Mouse (Mus musculus) neural tube, embryonic 13.5 days (tissue): ENCODE results near the gene Cog8. TPM values are rescaled to one million over a fixed set of nuclear protein-coding genes. Genes with fewer than 3 reads are reported as not detected.
"Not testable (repeated sequence)": the region's sequence is repeated elsewhere in the genome, so short reads cannot be mapped to it uniquely, and the experiment has no call there.

ENCODE experiments used
- ATAC-seq: fragments of 200-750 bp; cut with Nextera tagmentation; 2 replicates; pipeline ENCODE4 v1.8.0; 2017; ENCODE audit warnings: low read depth, mild to moderate bottlenecking, moderate TSS enrichment, moderate library complexity
- H3K27ac ChIP-seq: fragments of 300-500 bp; sonication (generic); replicated peaks from 2 replicates; pipeline ENCODE4 v1.5.1; 2015; ENCODE audit warnings: moderate library complexity, mild to moderate bottlenecking, inconsistent platforms
- H3K27me3 ChIP-seq: fragments of 300-500 bp; sonication (generic); 2 replicates; pipeline ENCODE4 v1.6.1; 2015; ENCODE audit warnings: mild to moderate bottlenecking, inconsistent platforms
- H3K36me3 ChIP-seq: fragments of 300-500 bp; sonication (generic); 2 replicates; pipeline ENCODE4 v1.6.1; 2015; ENCODE audit warnings: mild to moderate bottlenecking, inconsistent platforms
- H3K4me1 ChIP-seq: fragments of 300-500 bp; sonication (generic); replicated peaks from 2 replicates; pipeline ENCODE4 v1.6.1; 2015; ENCODE audit warnings: inconsistent platforms
- H3K4me2 ChIP-seq: fragments of 300-500 bp; sonication (generic); 2 replicates; pipeline ENCODE4 v1.6.1; 2015; ENCODE audit warnings: inconsistent platforms, mild to moderate bottlenecking, moderate library complexity
- H3K4me3 ChIP-seq: fragments of 300-500 bp; sonication (generic); 2 replicates; pipeline ENCODE4 v1.5.1; 2015; ENCODE audit warnings: mild to moderate bottlenecking, inconsistent platforms
- H3K9ac ChIP-seq: fragments of 300-500 bp; sonication (generic); 2 replicates; pipeline ENCODE4 v1.6.1; 2015; ENCODE audit warnings: moderate library complexity, mild to moderate bottlenecking, inconsistent platforms
- H3K9me3 ChIP-seq: fragments of 300-500 bp; sonication (generic); 2 replicates; pipeline ENCODE4 v1.6.1; 2016; ENCODE audit warnings: inconsistent platforms
- WGBS: fragments of 180-500 bp; shearing (Covaris S2); methylation state at CpG from one replicate; pipeline ENCODE4 v1.1.7; 2015; 5-methylcytosine and 5-hydroxymethylcytosine counted together
- polyA plus RNA-seq: library from polyadenylated mRNA; unstranded; fragments of >200 nt; fragmentation: Nextera tagmentation; extraction: Ambion mirVana; gene quantifications from 2 replicates; pipeline ENCODE4 v1.2.1, GENCODE M21; 2015

The Cog8 gene
- polyA plus RNA-seq, 1 experiment from 2014 or later, result 42.4 TPM

GRCm38 (mm10) chr8:107033609-107034008, 22.9 kb downstream of the Cog8 start:
- peaks cover 18% of the 10 kb centered on the region for H3K4me1 ChIP-seq
- peaks cover 25% of the 10 kb centered on the region for H3K36me3 ChIP-seq
- H3K27ac ChIP-seq, H3K27me3 ChIP-seq, H3K9me3 ChIP-seq, H3K4me2 ChIP-seq, H3K4me3 ChIP-seq, H3K9ac ChIP-seq, ATAC-seq: not testable (repeated sequence)
- WGBS, result 95% methylated on average over 2 of the region's 2 CpGs

DNA sequence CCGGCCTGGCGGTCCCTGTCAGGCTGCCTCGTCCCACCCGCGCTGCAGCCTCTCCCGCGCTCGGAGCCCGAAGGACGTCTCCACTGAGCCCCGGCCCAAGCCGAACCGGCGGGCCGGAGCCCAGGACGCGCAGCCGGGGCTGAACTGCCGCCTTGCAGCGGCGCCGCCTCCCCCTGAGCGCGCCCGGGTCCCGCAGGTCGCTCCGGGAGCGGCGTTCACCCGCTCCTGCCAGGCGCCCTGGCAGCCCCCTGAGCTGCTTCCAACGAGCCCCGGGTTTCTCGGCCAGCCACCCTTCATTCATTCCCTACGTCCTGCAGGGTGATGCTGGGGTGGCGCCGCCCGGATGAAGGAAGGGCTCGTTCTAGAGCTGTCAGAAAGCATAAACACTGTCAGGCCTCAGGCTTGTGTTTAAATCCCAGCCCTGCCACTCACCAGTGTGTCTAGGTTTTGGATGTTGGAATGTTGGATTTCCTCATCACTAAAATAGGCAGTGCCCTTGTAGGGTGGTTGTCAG, 24.9 kb downstream of the Cog8 start:
- no peak for ATAC-seq
- peaks cover 18% of the 10 kb centered on the region for H3K4me1 ChIP-seq
- no peaks in the 10 kb centered on the region for H3K27me3 ChIP-seq
- H3K9me3 ChIP-seq, result no peaks in the 10 kb centered on the region
- WGBS, result under 1% methylated on average over 28 of the region's 40 CpGs
- peaks cover 13% of the 10 kb centered on the region for H3K36me3 ChIP-seq
- H3K4me3 ChIP-seq, result peak overlapping the region; percentile 69
- H3K9ac ChIP-seq, result peak overlapping the region; percentile 95
- peak overlapping the region; percentile 76 for H3K4me2 ChIP-seq
- peak overlapping the region; percentile 89 for H3K27ac ChIP-seq

DNA sequence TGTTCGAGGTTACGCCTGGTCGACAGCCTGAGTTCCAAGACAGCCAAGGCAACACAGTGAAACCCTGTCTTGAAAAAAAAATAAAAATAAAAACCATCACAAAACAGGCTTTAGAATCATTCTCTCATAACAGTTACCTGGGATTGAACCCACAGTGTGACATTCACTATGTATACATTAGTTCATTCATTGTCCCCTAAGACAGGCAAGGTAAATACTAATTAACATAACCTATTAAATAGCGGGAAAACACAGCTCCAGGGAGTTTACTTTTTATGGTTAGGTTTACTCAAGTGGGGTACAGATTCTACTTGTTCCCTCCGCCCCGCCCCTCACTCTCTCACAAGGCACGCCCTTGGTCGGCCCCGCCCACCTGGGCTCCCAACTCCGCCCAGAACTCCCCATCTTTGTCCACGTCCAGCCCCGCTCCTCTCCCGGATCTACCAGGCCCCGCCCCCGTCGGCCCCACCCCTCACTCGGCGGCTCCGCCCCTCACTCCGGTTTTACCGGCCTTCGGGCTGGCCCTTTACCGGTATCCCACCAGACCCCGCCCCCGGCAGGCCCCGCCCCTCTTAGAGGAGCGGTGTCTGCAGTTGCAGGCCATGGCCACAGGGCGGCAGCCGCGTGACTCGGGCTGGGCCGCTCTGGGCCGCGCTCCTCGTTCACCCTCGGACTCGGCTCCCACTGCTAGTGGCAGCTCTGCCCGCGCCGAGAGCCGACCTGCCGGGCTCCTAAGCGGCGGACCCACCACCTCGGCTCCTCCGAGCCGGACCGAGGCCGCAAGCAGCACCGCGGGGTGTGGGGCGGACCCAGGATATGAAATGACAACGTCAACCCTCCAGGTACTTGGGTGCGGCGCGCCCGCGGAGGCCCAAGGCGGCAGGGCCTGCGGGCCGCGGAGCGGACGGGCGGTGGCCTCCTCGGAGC, 25.6 kb downstream of the Cog8 start, which contains the start of gene Vps4a:
Gene Vps4a, plus strand, starts transcription at position 573 of the 927 bp plus-strand sequence.
- peak; percentile 96 for ATAC-seq
- Histone ChIP-seq H3K9me3 (no peaks in the 10 kb centered on the region), H3K4me2 (peak within 1 kb of the TSS; percentile 76), H3K27me3 (no peaks in the 10 kb centered on the region), H3K36me3 (0 out of 2 replicates have a peak, but pooled peaks cover 8% of the 10 kb centered on the region), H3K27ac (peak within 1 kb of the TSS; percentile 89), H3K9ac (peak within 1 kb of the TSS; percentile 95), H3K4me1 (peaks cover 18% of the 10 kb centered on the region), H3K4me3 (peak within 1 kb of the TSS; percentile 69)
- 5% methylated on average over 62 of the region's 66 CpGs for WGBS

DNA sequence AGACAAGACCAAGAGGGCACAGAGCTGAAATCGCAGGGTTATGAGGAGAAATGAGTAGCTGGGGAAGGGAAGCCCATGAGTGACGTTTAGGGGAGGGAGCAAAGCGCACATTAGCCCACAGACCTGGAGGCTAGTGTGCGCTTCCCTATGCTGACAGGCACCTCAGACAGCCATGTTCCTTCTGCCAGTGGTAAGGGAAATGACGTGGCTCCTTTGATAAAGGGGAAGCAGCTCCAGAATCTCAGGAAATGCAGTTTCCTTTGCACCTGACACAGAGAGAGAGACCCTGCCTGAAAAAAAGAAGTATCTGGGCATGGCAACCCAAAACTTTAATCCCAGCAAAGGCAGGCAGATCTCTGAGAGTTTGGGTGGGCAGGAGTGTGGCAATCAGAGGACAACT, 26.4 kb downstream of the Cog8 start:
- no peak for ATAC-seq
- H3K9me3 ChIP-seq, result no peaks in the 10 kb centered on the region
- WGBS, result 74% methylated on average over 5 of the region's 5 CpGs
- no peak overlapping the region for H3K4me3 ChIP-seq
- H3K4me1 ChIP-seq, result peaks cover 18% of the 10 kb centered on the region
- no peaks in the 10 kb centered on the region for H3K36me3 ChIP-seq
- no peaks in the 10 kb centered on the region for H3K27me3 ChIP-seq
- H3K4me2 ChIP-seq, result no peak overlapping the region
- H3K9ac ChIP-seq, result no peak overlapping the region
- H3K27ac ChIP-seq, result no peak overlapping the region

DNA sequence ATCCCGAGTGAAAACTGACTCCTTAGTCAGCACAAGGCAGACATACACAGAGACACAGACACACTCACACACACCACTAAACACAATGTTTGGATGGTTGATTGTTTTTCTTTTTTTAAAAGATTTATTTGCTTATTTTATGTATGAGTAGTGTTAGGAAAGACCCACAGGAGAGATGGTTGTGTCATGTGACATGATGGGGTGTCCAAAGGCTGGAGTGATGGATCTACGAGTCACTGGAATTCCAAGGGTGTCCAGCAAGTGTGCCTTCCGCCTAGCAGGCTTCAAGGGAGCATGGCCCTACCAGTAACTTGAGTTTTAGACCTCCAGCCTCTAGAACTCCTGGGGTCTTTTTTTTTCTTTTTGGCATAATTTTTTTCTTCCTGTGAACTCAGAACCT, 27.2 kb downstream of the Cog8 start:
- 79% methylated on average over 3 of the region's 3 CpGs for WGBS
- Histone ChIP-seq H3K27me3 (no peaks in the 10 kb centered on the region), H3K36me3 (no peaks in the 10 kb centered on the region), H3K4me2 (no peak overlapping the region), H3K4me1 (peaks cover 18% of the 10 kb centered on the region), H3K9me3 (no peaks in the 10 kb centered on the region), H3K4me3 (no peak overlapping the region), H3K9ac (no peak overlapping the region), H3K27ac (no peak overlapping the region)
- no peak for ATAC-seq

DNA sequence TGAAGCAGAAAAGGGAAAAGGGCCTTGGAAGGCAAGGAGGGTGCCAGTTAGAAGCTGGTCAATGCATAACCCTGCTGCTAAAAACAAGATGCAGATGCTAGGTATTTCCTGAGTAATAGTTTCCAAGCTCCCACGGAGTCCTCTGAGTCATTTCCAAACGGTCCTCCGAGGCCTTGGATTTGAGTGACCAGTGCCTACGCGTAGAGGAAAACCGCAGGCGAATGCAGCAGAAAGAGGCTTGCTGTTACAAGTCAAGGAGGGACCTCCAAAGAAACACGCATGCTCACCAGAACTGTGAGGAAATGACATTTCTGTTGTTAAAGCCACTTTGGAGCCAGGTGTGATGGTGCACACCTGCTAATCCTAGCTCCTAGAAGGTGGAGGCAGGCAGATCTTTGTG, 33.0 kb downstream of the Cog8 start:
- no peak overlapping the region for H3K4me3 ChIP-seq
- no peak overlapping the region for H3K27ac ChIP-seq
- 89% methylated on average over 8 of the region's 8 CpGs for WGBS
- no peaks in the 10 kb centered on the region for H3K4me1 ChIP-seq
- ATAC-seq, result no peak
- no peak overlapping the region for H3K4me2 ChIP-seq
- no peak overlapping the region for H3K9ac ChIP-seq
- no peaks in the 10 kb centered on the region for H3K36me3 ChIP-seq
- H3K27me3 ChIP-seq, result no peaks in the 10 kb centered on the region
- H3K9me3 ChIP-seq, result no peaks in the 10 kb centered on the region

DNA sequence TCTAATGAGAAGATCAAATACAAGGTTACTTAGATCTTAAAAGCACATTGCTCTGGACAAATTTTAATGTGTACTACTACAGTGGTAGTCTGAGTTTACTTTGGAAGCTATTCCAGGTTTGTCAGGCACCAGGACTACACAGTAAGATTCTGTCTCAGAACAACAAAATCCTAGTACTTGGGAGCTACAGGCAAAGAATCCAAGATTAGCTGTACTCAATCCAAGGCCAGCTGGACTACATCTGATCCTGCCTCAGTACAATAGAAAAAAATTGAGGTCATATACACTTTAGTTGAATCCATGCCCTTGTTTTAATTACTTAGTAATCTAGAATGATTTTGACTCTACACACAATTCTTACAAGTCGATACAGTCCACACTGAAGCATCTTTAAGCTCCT, 41.6 kb downstream of the Cog8 start:
- no peak for ATAC-seq
- H3K9ac ChIP-seq, result no peak overlapping the region
- 96% methylated on average over 1 of the region's 1 CpGs for WGBS

DNA sequence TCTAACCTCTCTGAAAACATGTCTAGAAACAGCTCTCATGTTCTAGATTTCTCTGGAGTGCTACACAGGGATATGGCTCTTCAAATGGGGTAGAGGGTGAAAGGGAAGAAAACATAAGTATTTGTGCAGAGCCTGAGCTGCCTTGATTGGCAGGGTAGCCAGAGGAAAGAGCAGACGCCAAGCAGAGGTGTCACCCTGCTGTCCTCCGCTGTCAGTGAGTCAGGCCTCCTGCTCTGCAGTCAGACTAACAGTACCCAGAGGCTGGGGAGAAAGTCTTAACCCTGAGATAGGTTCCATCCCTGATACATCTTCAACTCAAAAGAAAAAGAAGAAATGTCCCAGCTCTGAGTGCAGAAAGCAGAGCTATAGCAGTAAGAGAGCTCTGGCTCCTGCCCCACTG, 43.8 kb downstream of the Cog8 start:
- H3K36me3 ChIP-seq, result peaks cover 30% of the 10 kb centered on the region
- no peaks in the 10 kb centered on the region for H3K27me3 ChIP-seq
- WGBS, result 88% methylated on average over 2 of the region's 2 CpGs
- no peaks in the 10 kb centered on the region for H3K9me3 ChIP-seq
- H3K4me2 ChIP-seq, result no peak overlapping the region
- H3K27ac ChIP-seq, result no peak overlapping the region
- H3K4me1 ChIP-seq, result no peaks in the 10 kb centered on the region
- no peak for ATAC-seq
- H3K4me3 ChIP-seq, result no peak overlapping the region
- no peak overlapping the region for H3K9ac ChIP-seq

More for the DNA sequence above, 41.6 kb downstream of the Cog8 start:
- Histone ChIP-seq H3K4me1 (no peaks in the 10 kb centered on the region), H3K27ac (no peak overlapping the region), H3K27me3 (no peaks in the 10 kb centered on the region), H3K4me2 (no peak overlapping the region), H3K36me3 (peaks cover 26% of the 10 kb centered on the region), H3K4me3 (no peak overlapping the region), H3K9me3 (no peaks in the 10 kb centered on the region)

- Histone ChIP-seq H3K36me3 (peaks cover 28% of the 10 kb centered on the region), H3K27ac (no peak overlapping the region), H3K9me3 (no peaks in the 10 kb centered on the region), H3K4me3 (no peak overlapping the region), H3K4me2 (no peak overlapping the region), H3K9ac (no peak overlapping the region), H3K4me1 (no peaks in the 10 kb centered on the region), H3K27me3 (no peaks in the 10 kb centered on the region)
- 87% methylated on average over 3 of the region's 3 CpGs for WGBS
- ATAC-seq, result no peak
These were observed 48.7 kb downstream of the Cog8 start for GRCm38 (mm10) chr8:107007795-107008194.

GRCm38 (mm10) chr8:107002532-107002931, 54.0 kb downstream of the Cog8 start:
- no peak overlapping the region for H3K4me3 ChIP-seq
- H3K9ac ChIP-seq, result no peak overlapping the region
- no peak overlapping the region for H3K4me2 ChIP-seq
- H3K4me1 ChIP-seq, result no peaks in the 10 kb centered on the region
- no peak overlapping the region for H3K27ac ChIP-seq
- H3K9me3 ChIP-seq, result no peaks in the 10 kb centered on the region
- H3K36me3 ChIP-seq, result no peaks in the 10 kb centered on the region
- ATAC-seq, result peak; percentile 59
- H3K27me3 ChIP-seq, result no peaks in the 10 kb centered on the region
- WGBS, result 41% methylated on average over 5 of the region's 5 CpGs

DNA sequence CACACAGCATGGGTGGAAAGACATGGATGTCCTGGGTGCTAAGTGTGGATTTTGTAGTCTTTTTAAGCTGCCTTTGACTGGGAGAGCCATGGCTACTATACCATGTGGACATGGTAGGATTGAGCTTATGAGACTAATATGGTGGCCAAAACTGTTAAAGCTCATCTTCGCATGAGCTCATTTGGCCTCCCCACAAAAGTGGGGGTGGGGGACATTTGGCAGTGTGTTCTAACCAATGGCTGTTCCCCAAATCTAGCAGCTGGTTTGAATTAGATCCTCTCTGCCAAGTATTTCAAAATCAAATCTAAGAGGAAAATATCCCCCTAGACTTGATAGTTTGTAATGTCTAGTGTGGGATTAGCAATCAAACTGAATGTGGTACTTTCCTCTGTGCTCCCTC, 57.4 kb downstream of the Cog8 start:
- no peak for ATAC-seq
- Histone ChIP-seq H3K9ac (no peak overlapping the region), H3K4me2 (no peak overlapping the region), H3K27ac (no peak overlapping the region), H3K4me3 (no peak overlapping the region), H3K36me3 (peaks cover 4% of the 10 kb centered on the region; the same call in 1 of the 2 replicates), H3K27me3 (no peaks in the 10 kb centered on the region), H3K4me1 (no peaks in the 10 kb centered on the region), H3K9me3 (no peaks in the 10 kb centered on the region)
- WGBS, result 86% methylated on average over 1 of the region's 1 CpGs

GRCm38 (mm10) chr8:106997416-106997815, 59.1 kb downstream of the Cog8 start:
- H3K27ac ChIP-seq, result no peak overlapping the region
- no peak overlapping the region for H3K4me2 ChIP-seq
- 88% methylated on average over 4 of the region's 4 CpGs for WGBS
- H3K27me3 ChIP-seq, result no peaks in the 10 kb centered on the region
- H3K4me3 ChIP-seq, result no peak overlapping the region
- H3K4me1 ChIP-seq, result no peaks in the 10 kb centered on the region
- peaks cover 4% of the 10 kb centered on the region; the same call in 1 of the 2 replicates for H3K36me3 ChIP-seq
- no peak for ATAC-seq
- H3K9me3 ChIP-seq, result no peaks in the 10 kb centered on the region
- no peak overlapping the region for H3K9ac ChIP-seq
